Mouse (Mus musculus) C2C12 (cell line): ENCODE data around the gene Timmdc1.

Source experiments
- CTCF ChIP-seq: IDR thresholded peaks from one replicate; pipeline ENCODE4 v1.5.1; 2011; ENCODE audit not compliant: control insufficient read depth, insufficient read depth, insufficient read length
- USF1 ChIP-seq: IDR thresholded peaks from one replicate; pipeline ENCODE4 v1.6.1; 2011; ENCODE audit warnings: low read depth, mild to moderate bottlenecking, control low read depth, moderate library complexity

DNA sequence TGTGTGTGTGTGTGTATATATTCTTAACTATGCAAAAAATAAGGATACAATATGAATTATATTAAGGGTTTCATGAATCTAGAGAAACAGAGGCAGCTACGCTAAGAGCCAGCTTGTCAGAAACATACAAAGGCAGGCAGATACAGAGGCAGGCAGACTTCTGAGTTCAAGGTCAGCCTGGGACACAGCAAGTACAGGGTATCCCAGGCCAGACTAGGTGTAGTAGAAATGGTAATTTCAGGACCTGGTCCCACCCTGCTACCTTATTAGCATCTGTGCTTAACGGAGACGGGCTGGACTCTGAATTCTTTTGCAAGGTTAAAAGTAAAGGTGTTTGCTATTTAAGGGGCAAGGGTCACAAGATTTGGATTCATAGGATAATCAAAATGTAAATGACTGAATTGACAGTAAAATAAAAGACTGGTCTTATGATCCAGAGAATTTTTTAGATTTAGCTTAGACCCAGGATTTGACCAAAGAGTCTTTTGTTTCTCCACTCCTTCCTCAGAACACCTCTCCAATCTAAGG is 35.8 kb upstream of the Timmdc1 start, which contains the start of gene Tmem39a:
- TF ChIP-seq CTCF: no peak
- no peak for TF ChIP-seq USF1
